Mouse (Mus musculus) spleen, adult 2 months (tissue): ENCODE data around the gene Bank1. TPM values are rescaled to one million over a fixed set of nuclear protein-coding genes. Genes with fewer than 3 reads are reported as not detected.

ENCODE experiments used
- DNase-seq, 2 experiments: peaks; one replicate each; pipeline versions ENCODE4 v3.0.0 to v3.0.0-alpha.2; 2012 to 2021; ENCODE audit warnings: low spot score in 2 of 2, low read depth in 1 of 2
- H3K27ac ChIP-seq: fragments of 200-500 bp; 2 replicates; pipeline ENCODE4 v1.5.1; 2012; ENCODE audit warnings: low read length, inconsistent platforms; ENCODE audit not compliant: insufficient read depth
- H3K27me3 ChIP-seq: fragments of 200-500 bp; 2 replicates; pipeline ENCODE4 v1.6.1; 2012; ENCODE audit warnings: mild to moderate bottlenecking, moderate library complexity, low read length, inconsistent platforms; ENCODE audit not compliant: control insufficient read depth, insufficient read depth
- H3K36me3 ChIP-seq: fragments of 200-500 bp; 2 replicates; pipeline ENCODE4 v1.6.1; 2012; ENCODE audit warnings: mild to moderate bottlenecking, low read length, inconsistent platforms; ENCODE audit not compliant: control insufficient read depth, insufficient read depth
- H3K4me1 ChIP-seq: fragments of 200-500 bp; 2 replicates; pipeline ENCODE4 v1.6.1; 2011; ENCODE audit warnings: inconsistent platforms; ENCODE audit not compliant: control insufficient read depth, insufficient read depth, insufficient read length
- H3K4me3 ChIP-seq: fragments of 200-500 bp; 2 replicates; pipeline ENCODE4 v1.5.1; 2011; ENCODE audit warnings: mild to moderate bottlenecking, inconsistent platforms; ENCODE audit not compliant: insufficient read depth, insufficient read length; ENCODE audit errors: extremely low read depth
- CTCF ChIP-seq: fragments of 200-500 bp; IDR thresholded peaks from 2 replicates; pipeline ENCODE4 v1.5.1; 2011; ENCODE audit warnings: mild to moderate bottlenecking, inconsistent platforms; ENCODE audit not compliant: insufficient read depth, insufficient read length, insufficient replicate concordance; ENCODE audit errors: extremely low read depth
- POLR2A ChIP-seq: fragments of 200-500 bp; IDR thresholded peaks from 2 replicates; pipeline ENCODE4 v1.6.1; 2011; ENCODE audit warnings: low read depth, low read length, inconsistent platforms
- WGBS: fragments of 180-500 bp; shearing (Covaris S2); methylation state at CpG from one replicate; pipeline ENCODE4 v1.1.7; 2018; 5-methylcytosine and 5-hydroxymethylcytosine counted together
- polyA plus RNA-seq: library from polyadenylated mRNA; depleted of rRNA; stranded (reverse); fragments of >200 nt; gene quantifications from 2 replicates; pipeline ENCODE4 v1.2.3, GENCODE M21; 2012

Bank1 gene
- polyA plus RNA-seq, 1 experiment = 23.4 TPM

GRCm38 (mm10) chr3:136233507-136233906, 92.4 kb downstream of the Bank1 start:
- Histone ChIP-seq H3K4me3 (no peak overlapping the region), H3K36me3 (peaks cover 15% of the 10 kb centered on the region), H3K27me3 (no peaks in the 10 kb centered on the region), H3K4me1 (peaks cover 3% of the 10 kb centered on the region; the same call in 1 of the 2 replicates), H3K27ac (no peak overlapping the region)
- no peak for TF ChIP-seq POLR2A
- TF ChIP-seq CTCF = no peak
- no peak for DNase-seq
- 75% methylated on average over 2 of the region's 2 CpGs for WGBS

GRCm38 (mm10) chr3:136230602-136231151, 95.2 kb downstream of the Bank1 start:
- WGBS = 89% methylated on average over 3 of the region's 3 CpGs
- H3K4me3 ChIP-seq = no peak overlapping the region
- DNase-seq = no peak
- H3K36me3 ChIP-seq = peaks cover 22% of the 10 kb centered on the region
- H3K27me3 ChIP-seq = no peaks in the 10 kb centered on the region
- no peak overlapping the region for H3K27ac ChIP-seq
- TF ChIP-seq POLR2A (no peak), CTCF (no peak)
- no peaks in the 10 kb centered on the region for H3K4me1 ChIP-seq

- Histone ChIP-seq H3K4me3 (no peak overlapping the region), H3K36me3 (peaks cover 4% of the 10 kb centered on the region; the same call in 1 of the 2 replicates), H3K27ac (no peak overlapping the region), H3K4me1 (no peaks in the 10 kb centered on the region), H3K27me3 (no peaks in the 10 kb centered on the region)
- TF ChIP-seq POLR2A = no peak
- TF ChIP-seq CTCF = no peak
- no peak for DNase-seq
- 88% methylated on average over 1 of the region's 1 CpGs for WGBS
Observed at GRCm38 (mm10) chr3:136189661-136190228, 136.1 kb downstream of the Bank1 start.

- Histone ChIP-seq H3K36me3 (peaks cover 4% of the 10 kb centered on the region; the same call in 1 of the 2 replicates), H3K4me1 (no peaks in the 10 kb centered on the region), H3K27me3 (no peaks in the 10 kb centered on the region), H3K27ac (no peak overlapping the region), H3K4me3 (no peak overlapping the region)
- 93% methylated on average over 3 of the region's 3 CpGs for WGBS
- TF ChIP-seq CTCF = no peak
- TF ChIP-seq POLR2A = no peak
- DNase-seq = no peak
Observed at GRCm38 (mm10) chr3:136186548-136187113, 139.2 kb downstream of the Bank1 start.

GRCm38 (mm10) chr3:136171631-136172030, 154.2 kb downstream of the Bank1 start:
- no peak overlapping the region for H3K27ac ChIP-seq
- TF ChIP-seq CTCF (no peak), POLR2A (no peak)
- H3K4me3 ChIP-seq = no peak overlapping the region; the same call in 1 of the 2 replicates
- H3K4me1 ChIP-seq = no peaks in the 10 kb centered on the region
- H3K36me3 ChIP-seq = peaks cover 10% of the 10 kb centered on the region; the same call in 1 of the 2 replicates
- no peak for DNase-seq
- H3K27me3 ChIP-seq = no peaks in the 10 kb centered on the region

GRCm38 (mm10) chr3:136168071-136168470, 157.8 kb downstream of the Bank1 start:
- DNase-seq = no peak
- H3K36me3 ChIP-seq = peaks cover 14% of the 10 kb centered on the region; the same call in 1 of the 2 replicates
- H3K4me1 ChIP-seq = no peaks in the 10 kb centered on the region
- TF ChIP-seq CTCF = no peak
- no peak for TF ChIP-seq POLR2A
- no peak overlapping the region for H3K4me3 ChIP-seq
- 79% methylated on average over 4 of the region's 4 CpGs for WGBS
- H3K27me3 ChIP-seq = no peaks in the 10 kb centered on the region
- no peak overlapping the region for H3K27ac ChIP-seq

GRCm38 (mm10) chr3:136166671-136167070, 159.2 kb downstream of the Bank1 start:
- no peak for DNase-seq
- Histone ChIP-seq H3K36me3 (peaks cover 17% of the 10 kb centered on the region; the same call in 1 of the 2 replicates), H3K4me3 (no peak overlapping the region), H3K27me3 (no peaks in the 10 kb centered on the region), H3K27ac (no peak overlapping the region), H3K4me1 (no peaks in the 10 kb centered on the region)
- 88% methylated on average over 4 of the region's 4 CpGs for WGBS
- TF ChIP-seq POLR2A (no peak), CTCF (no peak)
